Mouse (Mus musculus) urinary bladder, postnatal 36 days (tissue): ENCODE results near the gene Il17ra.

Source experiments
- DNase-seq, 2 experiments: peaks; one replicate each; pipeline ENCODE4 v3.0.0; 2022; ENCODE audit warnings: low spot score in 2 of 2, mixed read lengths in 1 of 2

Il17ra gene

DNA sequence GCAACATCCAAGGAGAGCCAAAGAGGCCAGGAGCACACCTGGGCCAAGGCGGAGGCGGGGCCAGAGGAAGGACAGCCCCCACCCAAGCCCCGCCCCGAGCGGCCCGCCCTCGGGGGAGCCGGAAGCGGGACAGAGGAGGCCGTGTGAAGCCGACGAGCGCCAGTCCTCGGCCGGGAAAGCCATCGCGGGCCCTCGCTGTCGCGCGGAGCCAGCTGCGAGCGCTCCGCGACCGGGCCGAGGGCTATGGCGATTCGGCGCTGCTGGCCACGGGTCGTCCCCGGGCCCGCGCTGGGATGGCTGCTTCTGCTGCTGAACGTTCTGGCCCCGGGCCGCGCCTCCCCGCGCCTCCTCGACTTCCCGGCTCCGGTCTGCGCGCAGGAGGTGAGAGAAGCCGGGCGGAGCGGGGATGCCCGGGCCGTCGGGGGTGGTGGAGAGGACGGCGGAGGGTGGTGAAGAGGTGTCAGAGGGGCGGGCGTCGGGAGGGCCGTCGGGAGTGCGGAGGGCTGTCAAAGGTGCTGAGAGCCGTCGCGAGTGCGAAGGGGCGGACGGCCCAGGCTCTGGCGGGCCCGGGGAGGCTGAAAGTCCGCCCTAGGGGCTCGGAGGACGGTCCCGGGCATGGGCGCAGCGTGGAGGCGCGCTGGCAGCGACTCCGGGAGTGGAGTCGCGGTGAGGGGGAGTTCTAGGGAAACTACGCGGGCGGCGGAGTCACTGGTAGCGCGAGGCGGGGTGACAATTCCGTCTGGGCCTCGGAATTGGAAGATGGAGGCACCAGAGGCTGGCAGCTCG lies at the start of gene Il17ra:
TSS of gene Il17ra (plus strand) at position 162 of the 786 bp plus-strand sequence.
- peak; percentile 80 to 81 for DNase-seq

DNA sequence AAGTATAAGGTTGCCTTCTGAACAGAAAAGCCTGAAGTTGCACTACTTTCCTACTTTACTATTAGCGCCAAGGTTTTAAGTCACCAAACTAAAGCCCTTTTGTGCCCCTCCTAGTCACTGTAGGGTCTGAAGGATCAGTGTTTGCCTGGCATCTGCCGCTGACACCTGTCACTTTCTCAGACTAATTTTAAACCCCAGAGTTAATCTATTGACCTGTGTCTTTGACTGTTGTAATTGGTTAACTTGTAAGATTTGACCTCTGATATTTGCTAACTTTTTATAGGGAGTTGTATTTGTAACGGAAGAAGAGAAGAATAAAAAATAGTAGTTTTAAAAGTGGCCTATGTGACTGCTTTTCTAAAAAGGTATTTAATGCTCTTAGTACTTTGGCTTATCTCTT lies 24.9 kb upstream of the Il17ra start:
- no peak for DNase-seq

DNA sequence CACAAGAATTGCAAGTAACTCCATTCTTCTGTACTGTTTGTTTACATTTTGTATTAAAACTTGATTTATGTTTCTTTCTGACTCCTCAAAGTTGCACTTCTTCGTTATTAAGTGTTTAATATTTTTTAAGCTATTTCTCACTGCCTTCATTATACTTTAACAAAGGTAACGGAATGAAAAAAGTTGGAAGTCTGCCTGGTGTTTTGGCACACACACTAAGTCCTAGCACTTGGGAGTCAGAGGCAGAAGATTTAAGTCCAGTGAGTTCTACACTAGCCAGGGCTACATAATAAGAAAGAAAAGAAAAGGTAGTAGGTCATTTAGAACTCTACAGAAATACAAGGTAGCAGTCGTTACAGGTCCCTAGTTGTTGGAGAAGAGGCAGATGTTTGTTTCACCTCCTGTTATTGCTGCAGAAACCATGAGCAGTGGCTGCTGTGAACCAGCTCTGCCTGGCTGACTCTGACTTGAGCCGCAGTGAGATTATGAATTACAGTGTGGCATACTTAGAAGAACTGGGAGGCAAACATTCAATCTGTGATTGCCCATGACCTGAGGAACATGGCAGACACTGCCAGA lies 20.8 kb upstream of the Il17ra start:
- DNase-seq: no peak

DNA sequence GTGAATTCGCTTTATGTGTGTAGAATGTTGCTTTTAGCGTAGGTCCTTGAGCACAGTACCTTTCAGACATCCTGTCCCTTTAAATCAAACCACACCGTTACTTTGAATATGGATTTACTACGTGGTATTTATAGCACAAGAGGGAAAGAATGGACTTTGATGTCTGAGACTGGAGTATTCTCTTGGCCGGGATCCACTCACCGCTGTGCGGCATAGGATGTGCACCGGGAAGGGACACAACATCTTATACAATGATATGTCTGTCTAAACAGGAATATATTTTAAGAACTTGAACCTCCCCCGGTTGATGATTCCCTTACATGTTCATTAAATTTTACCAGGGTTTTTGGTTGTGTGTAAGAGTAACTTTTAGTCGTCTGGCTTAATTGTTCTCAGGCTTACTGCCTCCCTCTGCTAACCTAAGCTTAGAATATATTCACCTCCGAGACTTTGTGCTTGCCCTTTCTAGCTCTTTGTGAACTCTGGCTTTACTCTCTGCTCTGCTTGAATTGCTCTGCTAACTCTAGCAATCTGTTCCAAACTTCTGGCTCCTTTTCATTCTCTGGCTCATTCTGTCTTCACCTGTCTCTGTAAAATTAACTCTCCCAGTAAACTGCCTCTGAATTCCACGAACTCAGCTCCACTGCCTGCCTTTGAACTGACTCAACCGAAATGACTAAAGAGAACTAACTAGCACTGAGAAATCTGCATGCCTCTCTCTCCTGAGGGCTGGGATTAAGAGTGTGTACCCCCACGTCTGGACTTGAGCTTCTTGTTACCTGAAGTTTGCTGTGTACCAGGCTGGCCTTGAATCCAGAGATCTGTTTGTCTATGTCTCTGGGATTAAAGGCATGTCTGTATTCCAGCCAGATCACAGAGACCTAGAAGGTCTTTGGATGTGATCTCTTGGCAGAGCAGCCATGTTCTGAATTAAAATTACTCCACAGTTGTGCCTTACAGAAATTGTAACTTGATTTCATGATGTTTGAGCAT lies 19.4 kb upstream of the Il17ra start:
- no peak for DNase-seq

DNA sequence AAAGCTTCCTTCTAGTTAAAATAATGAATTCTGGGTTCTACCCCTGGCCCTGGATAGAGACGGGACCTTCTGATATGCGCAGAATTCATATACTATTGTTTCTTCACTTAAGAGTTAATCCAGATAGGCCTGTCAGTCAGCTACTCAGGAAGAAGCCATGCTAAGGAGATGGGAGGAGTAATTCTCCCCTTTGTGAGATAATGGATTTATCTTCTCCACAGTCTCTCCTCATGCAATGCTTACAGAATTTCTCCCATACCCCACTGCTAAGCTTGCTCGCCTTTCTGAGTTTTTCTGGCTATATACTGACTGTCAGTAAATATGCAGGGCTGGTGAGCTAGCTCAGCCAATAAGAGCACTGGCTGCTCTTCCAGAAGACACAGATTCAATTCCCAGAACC lies 12.8 kb upstream of the Il17ra start:
- no peak for DNase-seq

DNA sequence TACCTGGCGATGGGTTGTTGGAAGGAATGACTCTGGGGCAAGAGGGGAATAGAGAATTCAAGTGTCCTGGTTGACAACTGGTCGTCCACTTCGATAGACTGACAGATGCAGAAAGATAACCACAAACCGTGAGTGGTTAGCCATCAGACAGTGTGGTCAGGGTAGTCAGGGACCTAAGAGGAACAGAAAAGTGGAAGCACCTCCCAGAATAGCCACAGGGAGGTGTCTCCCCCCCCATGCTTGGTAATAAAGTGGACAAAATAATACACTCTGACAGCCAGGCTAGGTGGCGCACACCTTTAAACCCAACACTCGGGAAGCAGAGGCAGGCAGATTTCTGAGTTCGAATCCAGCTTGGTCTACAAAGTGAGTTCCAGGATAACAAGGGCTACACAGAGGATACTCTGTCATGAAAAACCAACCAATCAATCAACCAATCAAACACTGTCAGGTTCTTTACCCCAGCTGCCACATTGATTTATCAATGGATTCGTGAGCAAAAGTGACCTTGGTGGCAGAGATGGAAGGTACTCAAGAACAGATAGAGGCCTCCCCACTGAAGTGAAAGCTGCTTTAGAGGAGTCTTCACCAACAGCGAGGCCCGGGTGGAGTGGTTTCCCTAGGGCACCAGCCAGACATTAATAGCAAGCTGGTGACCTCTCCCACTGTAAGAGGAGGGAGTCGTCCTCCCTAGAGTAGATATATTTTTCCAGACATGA lies 10.5 kb upstream of the Il17ra start:
- DNase-seq: no peak

DNA sequence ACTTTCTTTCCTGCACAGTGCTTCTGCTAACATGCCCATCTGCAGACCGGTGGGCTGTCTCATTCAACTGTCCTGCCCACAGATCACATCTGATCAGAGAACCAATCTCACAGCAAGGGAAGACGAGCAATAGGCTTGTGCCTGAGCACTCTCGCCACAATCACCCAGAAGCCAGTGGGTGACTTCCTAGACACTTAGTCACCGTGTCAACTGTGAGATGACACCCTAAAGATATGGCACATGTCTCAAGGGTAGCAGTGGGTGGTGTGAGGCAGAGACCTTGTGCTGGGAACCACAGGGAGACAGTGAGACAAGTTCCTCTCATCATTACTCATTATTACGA lies 10.0 kb upstream of the Il17ra start:
- DNase-seq: no peak

DNA sequence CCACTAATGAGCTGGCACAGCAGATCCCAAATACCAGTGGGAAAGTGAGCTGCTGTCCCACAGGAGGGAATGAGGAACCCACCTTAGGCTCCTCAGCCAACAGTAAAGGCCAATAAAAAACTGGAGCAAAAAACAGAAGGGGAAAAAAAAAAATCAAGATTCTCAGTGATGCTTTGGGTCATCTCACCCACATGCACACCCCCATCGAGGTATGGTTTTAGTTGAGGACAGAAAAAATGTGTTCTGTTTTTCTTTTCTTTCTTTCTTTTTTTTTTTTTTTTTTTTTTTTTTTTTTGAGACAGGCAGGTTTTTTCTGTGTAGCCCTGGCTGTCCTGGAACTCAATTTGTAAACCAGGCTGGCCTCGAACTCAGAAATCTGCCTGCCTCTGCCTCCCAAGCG lies 9.5 kb upstream of the Il17ra start:
- no peak for DNase-seq

DNA sequence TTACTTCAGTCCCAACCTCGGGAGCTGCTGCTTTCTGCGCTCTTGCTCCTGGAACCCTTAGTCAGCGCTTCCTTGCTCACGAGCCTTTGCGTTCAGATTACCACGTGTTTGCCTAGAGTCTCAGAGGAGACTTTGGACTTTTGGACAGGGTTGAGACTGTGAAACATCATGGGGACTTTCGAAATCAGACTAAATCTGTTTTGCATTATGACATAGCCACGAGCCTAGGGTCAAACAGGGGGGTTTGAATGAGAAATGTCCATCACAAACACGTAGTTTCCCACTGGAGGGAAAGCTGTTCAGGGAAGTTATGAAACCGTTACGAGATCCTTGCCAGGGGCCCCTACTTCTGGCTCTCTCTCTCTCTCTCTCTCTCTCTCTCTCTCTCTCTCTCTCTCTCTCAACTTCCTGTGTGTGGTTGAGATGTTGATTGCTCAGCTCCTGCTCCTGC lies 8.4 kb upstream of the Il17ra start:
- DNase-seq: peak in 1 of 2 experiments; percentile 21

DNA sequence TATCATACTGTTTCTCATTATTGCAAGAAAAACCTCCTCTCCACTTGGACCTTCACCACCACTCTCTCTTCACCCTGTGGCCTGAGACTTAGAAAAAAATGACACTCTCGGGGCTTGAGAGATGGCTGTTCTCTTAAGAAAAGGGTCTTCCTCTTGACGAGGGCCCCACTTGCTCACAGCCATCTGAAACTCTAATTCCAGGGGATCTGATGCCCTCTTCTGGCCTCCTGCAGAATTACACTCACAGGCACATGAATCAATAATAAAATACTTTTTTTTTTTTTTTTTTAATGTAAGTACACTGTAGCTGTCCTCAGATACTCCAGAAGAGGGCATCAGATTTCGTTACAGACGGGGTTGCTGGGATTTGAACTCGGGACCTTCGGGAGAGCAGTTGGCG lies 6.0 kb upstream of the Il17ra start:
- DNase-seq: no peak

DNA sequence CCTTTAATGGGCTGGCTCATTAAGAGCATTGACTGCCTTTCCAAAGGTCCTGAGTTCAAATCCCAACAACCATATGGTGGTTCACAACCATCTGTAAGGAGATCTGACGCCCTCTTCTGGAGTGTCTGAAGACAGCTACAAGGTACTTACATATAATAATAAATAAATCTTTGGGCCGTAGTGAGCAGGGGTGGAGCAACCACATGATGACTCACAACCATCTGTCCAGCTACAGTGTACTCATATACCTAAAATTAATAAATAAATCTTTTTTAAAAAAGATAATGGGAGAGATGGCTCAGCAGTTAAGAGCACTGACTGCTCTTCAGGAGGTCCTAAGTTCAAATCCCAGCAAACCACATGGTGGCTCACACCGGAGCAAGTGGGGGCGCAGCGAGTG lies 5.3 kb upstream of the Il17ra start:
- DNase-seq: no peak

DNA sequence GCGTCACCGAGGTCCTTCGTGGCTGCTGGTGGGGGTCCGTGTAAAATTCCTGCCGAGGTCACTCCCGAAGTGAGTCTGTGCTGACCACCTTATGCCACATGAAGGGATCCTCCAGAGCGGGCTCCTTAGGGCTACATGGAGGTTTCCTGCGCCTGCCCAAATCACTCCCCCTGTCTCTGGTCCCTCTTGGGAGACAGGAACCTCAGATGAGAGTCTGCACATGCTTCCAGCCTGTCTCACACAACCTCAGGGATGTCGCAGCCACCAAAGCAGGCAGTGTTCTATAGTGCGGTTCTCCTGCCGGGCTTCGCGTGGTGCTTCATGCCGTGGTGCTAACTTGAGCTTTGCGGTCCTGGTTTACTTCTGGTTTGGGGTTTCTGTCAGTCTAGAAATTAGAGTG lies 1.8 kb upstream of the Il17ra start:
- DNase-seq: no peak

DNA sequence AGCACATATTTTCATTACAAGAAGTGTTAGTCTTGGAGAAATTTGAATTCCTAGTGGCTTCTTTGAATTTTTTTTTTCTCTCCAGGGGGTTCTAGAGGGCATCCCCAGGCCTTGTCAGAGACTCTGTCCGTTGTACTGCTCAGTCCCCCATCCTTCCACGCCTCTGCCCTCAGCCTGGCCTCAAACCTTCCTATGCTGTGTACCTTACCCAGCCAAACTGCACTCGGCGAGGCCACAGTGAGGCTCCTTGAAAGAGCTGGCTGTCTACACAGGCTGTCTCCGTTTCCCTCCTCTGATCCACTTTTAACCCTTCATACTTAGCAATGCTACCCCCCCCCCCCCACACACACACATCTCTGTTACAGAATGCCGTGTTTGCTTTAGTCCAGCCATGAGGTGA lies 796 bp upstream of the Il17ra start:
- DNase-seq: no peak

DNA sequence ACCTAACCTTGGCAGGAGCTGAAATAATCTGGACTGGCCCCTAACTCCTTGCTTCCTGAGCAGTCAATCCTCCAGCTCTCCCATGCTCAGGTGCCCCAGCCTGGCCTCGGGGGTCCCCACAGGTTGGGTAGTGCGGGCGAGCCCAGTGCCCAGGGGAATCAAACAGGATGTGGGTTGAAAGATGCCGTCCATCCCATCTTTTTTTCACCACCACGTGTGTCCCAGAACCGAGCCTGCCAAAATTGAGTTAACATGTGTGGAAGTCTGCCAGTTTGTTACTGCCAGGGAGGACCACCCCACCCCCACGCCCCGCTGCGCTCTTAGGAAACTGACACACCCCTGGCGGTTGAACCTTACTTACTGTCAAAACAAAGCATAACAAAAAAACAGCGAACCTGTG lies 837 bp downstream of the Il17ra start:
- no peak for DNase-seq

DNA sequence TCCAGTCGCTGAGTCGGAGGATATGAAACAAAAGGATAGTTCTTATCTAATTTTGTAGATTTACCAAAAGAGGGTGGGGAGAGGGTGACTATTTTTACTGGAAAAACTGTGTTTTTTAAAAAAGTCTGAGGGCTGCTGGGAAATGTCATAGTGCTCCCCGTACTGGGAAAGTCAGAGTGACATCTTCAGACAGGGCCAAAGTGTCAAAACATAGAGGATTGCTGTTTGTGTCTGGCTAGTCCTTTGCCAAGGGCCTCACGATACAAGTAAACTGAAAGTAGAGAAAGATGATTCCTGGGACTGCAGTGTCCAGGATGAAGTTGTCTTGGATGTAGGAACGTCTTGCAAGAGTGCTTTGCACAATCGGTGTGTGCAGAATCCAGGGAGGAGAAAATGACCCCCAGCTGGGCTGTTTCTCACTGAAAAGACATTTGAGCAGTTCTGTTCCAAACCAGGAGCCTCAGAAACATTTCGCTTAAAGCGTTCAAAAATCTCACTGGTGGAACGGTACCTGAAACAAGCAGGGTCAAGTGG lies 1.4 kb downstream of the Il17ra start:
- DNase-seq: no peak

DNA sequence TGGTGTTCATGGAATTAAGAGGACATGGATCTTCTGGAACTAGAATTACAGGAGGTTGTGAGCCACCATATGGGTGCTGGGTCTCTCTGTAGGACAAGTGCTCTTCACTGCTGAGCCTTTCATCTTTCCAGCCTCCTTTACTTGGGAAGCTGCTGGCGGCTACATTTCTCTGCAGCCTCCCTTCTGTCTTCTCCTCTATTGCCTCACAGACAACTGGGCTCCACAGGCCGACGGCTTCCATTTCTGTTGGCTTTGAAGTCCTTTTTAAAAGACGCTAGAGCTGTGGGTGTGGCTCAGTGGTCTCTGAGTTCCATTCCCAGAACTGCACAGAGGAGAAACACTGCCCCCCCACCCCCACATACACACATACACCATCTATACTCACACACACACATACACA lies 2.3 kb downstream of the Il17ra start:
- DNase-seq: no peak

DNA sequence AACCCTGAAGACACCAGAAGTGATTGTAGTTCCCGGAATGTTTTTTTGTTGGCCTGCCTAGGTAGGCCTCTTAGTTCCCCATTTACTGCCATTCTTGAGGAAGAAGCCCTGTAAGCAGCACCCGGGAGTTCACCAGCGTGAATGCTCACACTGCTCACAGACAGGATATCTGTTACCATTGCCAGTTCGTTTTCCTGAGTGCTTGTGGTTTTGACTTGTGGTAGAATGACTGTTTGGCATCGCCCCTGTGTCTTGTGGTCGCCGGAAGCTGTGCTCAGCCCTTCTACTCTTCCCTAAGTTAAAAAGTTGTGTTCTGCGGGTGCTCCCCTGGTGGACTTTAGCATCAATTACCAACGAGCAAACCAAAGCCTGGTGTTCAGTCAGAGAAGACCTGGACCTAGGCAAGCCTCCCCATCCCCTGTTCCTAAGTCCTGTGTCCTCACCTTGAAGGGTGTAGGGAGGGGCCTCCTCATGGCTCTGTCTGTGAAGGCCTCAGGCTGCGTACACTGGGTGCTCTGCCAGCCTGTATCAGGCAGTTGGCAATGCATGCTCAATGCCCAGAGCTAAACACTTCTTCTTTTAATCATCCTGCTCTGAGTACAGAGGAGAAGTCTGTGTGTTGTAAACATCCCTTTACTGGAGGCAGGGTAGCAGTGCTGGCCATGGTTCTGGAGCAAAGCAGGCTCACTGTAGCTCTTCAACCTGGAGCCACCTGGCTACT lies 3.7 kb downstream of the Il17ra start:
- DNase-seq: no peak

DNA sequence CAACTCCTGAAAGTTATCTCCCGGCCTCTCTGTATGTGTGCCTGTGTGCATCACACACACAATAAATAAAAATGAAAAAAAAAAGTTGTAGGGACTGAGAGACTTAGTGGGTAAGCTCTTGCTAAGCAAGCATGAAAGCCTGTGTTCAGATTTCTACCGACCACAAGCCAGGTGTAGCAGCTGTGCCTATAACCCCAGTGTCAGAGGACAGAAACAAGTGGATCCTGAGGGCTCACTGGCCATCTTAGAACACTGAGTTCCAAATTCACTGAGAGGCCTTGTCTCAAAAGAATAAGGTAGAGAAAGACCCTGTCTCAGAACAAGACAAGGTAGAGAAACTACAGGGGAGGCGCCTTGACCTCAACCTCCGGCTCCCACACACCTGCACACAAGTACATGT lies 5.2 kb downstream of the Il17ra start:
- no peak for DNase-seq

DNA sequence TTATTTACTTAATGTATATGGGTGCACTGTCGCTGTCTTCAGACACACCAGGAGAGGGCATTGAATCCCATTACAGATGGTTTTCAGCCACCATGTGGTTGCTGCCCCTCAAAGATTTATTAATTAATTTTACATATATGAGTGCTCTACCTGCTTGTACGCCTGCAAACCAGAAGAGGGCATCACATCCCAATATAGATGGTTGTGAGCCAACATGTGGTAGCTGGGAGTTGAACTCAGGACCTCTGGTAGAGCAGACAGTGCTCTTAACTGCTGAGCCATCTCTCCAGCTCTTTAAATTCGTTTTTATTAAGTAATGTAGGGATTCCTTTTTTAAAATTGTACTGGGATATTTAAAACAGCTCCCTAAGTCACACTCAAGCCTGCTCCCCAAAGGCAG lies 6.2 kb downstream of the Il17ra start:
- DNase-seq: no peak

DNA sequence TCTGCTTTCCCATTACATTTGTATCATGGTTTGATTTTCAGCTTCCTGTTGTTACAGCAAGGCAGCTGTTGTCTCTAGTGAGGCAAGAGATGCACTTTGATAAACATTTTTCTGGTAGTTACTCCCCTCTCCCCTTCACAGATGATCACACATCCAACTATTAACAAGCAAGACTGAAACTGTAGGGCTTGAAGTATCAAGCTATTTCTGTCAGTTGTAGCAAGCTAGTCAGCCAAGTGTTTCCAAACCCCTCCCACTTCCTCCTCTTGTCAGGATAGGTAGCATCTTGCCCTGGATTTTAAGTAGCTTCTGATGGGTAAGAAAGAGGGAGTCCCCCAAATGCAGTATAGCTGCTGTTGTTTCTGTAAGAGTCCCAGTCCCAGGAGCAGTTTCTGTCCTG lies 6.7 kb downstream of the Il17ra start:
- DNase-seq: no peak

DNA sequence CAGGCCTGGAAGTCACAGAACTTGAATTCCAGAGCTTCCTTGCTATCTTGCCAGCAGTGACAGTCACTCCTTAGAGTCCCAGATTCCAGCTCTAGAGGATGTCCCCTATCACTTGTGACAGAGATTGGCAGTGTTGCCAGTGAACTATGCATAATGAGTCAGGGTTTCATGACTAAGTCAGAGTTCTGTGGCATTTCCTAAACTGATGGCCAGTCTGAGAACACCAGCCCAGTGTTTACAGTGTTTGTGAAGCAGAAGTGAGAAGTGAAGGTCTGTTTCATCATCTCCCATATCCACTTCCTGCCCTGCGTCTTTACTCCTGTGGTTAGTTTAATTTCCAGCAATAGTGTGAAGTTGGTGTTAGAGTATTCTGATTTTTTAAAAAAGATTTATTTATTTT lies 7.6 kb downstream of the Il17ra start:
- no peak for DNase-seq
